Mouse (Mus musculus) E14TG2a.4 (cell line): ENCODE data around the gene Btg3.

Source experiments
- CTCF ChIP-seq: conservative IDR thresholded peaks from 2 replicates; pipeline ENCODE4 v1.5.1; 2014; ENCODE audit warnings: low read length
- NANOG ChIP-seq: IDR thresholded peaks from 2 replicates; pipeline ENCODE4 v1.6.1; 2014; ENCODE audit warnings: borderline replicate concordance, low read length, mixed read lengths

- TF ChIP-seq CTCF (no peak), NANOG (no peak)
Measured at GRCm38 (mm10) chr16:78417733-78418132, 40.7 kb upstream of the Btg3 start.
